Mouse (Mus musculus) retina, embryonic 14.5 days (tissue): ENCODE data around the gene Rcbtb2.

Experiments
- DNase-seq: peaks from one replicate; pipeline ENCODE4 v3.0.0-alpha.2; 2015; ENCODE audit warnings: low spot score

The Rcbtb2 gene

DNA sequence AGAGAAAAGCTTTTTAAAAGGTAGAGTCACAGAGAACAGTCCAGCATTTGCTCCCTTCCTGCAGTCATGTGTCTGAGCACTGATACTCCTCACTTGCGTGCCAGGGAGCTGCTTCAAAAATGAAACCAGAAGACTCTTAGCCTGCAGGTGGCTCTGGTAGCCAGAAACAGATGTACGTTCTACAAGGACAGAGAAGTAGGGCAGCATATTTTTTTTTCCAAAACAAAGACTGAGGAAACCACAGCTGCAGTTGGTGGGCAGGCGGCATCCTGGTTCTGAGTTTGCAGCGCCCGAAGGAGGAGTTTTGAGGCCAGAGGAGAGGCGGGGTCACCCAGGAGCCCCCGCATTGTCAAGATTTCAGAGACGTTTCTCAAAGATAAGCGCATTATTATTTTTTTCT is 5.9 kb upstream of the Rcbtb2 start:
- DNase-seq = peak; percentile 17

DNA sequence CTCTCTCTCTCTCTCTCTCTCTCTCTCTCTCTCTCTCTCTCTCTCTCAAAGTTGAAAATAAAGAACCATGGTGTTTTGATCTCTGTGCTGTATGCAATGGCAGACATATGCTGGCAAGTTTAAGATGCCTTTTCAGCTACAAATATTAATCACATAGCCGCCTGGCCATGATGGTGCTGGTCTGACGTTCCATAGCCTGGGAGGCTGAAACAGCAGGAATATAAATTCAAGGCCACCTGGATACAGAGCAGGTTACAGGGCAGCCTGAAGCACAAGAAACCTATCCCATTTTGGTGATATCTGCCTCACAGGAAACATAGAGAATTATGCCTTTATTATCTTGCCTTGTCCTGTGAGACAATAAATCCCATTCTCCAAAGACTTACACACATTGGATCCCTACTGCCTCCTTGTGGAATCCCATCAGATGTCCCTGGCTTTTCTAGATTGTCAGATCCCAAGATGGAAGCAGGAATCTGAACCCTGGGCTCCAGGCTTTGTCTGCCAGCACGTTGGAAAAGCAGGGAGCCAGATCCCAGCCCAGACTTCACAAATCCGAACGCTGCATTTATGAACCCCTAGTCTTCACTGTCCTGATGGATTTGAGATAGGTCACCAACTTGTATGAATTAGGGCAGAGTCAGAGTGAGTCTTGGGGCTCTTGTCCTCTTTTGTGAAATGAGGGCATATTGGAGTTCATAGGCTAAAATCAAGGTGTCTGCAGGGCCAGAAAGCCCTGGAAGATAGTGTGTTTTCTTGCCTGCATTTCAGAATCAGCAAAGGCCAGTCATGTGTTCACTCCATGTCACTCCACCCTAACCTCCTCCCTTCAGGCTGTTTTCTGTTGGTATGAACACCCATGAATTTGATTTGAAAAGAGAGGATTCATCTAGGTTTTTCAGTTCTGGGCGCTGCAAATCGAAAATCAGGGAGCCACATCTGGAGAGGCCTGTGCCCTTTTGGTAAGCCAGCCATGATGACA is 5.1 kb upstream of the Rcbtb2 start:
- no peak for DNase-seq

- no peak for DNase-seq
These were observed 4.1 kb upstream of the Rcbtb2 start for GRCm38 (mm10) chr14:73118482-73119347.

GRCm38 (mm10) chr14:73119459-73119858 is 3.4 kb upstream of the Rcbtb2 start:
- no peak for DNase-seq

DNA sequence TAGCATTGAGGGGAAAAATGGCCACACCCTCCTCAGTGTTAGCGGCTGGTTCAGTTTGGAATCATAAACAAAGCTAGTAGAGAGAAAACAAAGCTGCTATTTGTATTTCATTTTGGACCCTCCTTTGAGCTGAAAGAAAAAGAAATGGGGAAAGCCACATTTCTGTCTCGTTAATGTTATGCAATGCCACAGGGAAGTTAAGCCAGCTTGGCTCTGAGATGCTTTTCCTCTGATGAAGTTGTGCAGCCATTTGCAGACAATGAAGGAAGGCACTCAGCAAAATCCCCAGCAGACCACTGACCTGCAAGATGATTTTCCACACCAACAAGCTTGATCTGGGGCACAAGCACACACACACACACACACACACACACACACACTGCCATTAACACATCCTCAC is 2.9 kb upstream of the Rcbtb2 start:
- DNase-seq = no peak

GRCm38 (mm10) chr14:73122211-73122922 is 470 bp upstream of the Rcbtb2 start:
- DNase-seq = no peak

GRCm38 (mm10) chr14:73123381-73123780 is 544 bp downstream of the Rcbtb2 start:
- DNase-seq = no peak

- DNase-seq = no peak
These were observed 949 bp downstream of the Rcbtb2 start for GRCm38 (mm10) chr14:73123786-73124185.

DNA sequence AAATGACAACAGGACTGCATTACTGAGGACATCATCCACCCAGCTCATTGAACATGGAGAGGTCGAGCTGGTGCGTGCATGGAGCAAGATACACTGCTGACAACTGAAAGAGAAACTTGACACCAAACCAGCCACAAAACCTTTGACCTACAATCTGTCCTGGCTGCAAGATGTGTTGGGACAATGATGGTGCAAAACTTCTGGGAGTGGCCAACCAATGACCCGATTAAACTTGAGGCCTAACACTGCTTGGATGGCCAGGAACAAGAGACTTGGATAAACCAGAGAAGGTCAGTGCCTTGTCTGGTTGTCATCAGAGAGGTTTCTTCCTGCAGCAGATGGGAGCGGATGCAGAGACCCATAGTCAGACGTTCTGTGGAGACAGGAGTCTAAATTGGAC is 7.7 kb downstream of the Rcbtb2 start:
- no peak for DNase-seq

DNA sequence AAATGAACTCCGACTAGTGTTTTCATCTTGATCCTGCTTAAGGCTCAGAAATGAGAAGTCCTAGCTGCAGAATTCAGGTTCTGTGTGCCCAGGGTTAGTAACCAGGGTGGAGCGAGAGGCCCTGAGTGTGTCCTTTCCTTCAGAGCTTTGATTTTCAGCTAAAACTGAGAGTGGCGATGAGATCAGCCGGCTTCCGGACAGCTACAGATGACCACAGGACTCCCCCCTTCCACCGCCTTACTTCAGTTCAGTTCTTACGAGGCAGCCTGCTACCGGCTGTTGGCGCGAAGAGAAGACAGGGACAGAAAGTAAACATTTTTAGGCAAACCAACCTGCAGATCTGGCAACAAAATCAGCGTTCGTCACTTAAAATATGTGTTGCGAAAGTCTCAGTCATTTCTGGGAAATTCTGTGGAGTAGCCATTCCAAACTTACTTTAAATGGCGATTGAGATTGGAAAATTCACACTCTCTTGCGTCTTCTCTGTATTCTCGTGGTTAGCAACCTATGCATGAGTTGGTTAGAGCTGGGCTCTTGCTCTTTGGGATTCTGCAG is 9.1 kb downstream of the Rcbtb2 start:
- DNase-seq = no peak

GRCm38 (mm10) chr14:73132731-73133130 is 9.9 kb downstream of the Rcbtb2 start:
- no peak for DNase-seq

DNA sequence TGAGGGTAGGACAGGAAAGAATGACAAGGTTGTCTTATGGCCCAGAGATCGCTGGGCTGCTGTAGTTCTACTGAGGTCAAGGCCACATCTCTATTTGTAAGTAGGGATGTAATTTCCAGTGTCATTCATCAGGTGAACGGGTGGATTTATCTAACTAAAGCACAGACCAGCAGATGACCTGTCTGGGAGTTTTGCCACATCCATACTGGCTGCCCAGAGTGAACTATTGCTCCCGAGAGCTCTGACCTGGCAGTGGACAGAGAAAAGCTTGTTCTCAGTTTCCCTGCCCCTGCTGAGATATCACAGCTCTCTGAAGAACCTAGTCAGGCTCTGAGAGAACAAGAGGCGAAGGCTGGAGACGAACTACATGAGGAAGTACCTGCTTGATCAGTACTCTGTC is 14.4 kb downstream of the Rcbtb2 start:
- DNase-seq = no peak

- no peak for DNase-seq
These were observed 15.6 kb downstream of the Rcbtb2 start for GRCm38 (mm10) chr14:73138483-73138882.

DNA sequence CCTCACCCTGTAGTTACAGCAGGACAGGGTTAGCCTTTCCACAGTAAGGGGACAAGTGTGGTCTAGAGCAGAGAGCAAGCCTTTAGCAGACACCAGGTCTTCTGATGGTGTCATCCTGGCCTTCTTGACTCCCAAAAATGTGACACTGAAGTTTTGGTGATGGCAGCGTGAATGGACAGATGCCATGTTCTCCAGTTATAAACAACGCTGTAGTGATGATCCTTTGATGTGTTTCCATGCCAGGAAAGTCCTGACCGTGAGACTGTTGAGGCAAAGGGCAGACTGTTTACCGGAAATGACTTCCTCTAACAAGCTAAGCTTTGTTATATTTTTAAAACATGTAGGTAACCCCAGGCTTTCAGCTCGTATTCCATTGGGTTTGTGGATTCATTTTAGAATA is 17.0 kb downstream of the Rcbtb2 start:
- no peak for DNase-seq

DNA sequence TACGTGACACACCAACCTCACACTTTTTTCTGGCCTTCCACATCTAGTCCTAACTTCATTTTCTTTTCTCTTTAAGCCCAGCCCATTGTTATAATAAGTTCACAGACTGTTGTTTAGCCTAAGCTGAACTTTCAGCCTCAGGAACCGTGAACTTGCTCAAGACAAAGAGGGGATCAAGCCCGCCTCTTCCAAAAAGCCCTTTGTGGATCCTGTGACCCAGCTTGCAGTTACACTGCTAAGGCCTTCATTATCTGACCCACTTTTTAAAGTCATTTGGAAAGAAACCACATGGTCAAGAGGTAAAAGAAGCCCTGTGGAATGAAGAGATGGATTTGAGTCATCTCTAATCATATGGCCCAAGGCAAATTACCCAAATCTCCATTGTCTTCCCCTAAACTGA is 19.0 kb downstream of the Rcbtb2 start:
- no peak for DNase-seq

- no peak for DNase-seq
These were observed 19.6 kb downstream of the Rcbtb2 start for GRCm38 (mm10) chr14:73142421-73142895.

GRCm38 (mm10) chr14:73142896-73143709 is 20.3 kb downstream of the Rcbtb2 start:
- peak; percentile 84 for DNase-seq

- DNase-seq = no peak
These were observed 21.0 kb downstream of the Rcbtb2 start for GRCm38 (mm10) chr14:73143710-73144420.

GRCm38 (mm10) chr14:73145531-73145930 is 22.7 kb downstream of the Rcbtb2 start:
- no peak for DNase-seq

DNA sequence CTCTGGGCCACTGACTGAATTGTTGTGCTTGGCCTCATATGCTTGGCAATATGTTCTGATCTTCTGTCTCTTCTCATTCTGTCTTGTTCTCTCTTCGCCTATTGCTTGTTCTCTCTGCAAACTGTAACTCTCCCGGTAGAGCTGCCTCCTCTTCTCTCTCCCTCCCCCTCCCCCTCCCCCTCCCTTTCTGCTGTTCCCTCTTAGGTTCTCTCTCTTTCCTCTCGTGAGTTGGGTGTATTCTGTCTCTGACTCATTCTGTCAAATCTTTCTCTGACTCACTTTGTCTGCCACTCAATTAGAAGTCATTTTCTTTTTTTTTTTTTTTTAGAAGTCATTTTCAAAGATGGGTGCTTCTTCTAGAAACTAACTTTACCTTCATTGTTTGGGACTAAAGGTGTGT is 23.9 kb downstream of the Rcbtb2 start:
- no peak for DNase-seq
